Mouse (Mus musculus): ENCODE results near the gene Fam129c. TPM values are rescaled to one million over a fixed set of nuclear protein-coding genes. Genes with fewer than 3 reads are reported as not detected.

Fam129c gene
- polyA plus RNA-seq, 1 experiment from 2014 or later = 3.5 TPM

- Histone ChIP-seq H3K4me2 (ENCODE audit: low read depth, low read length) (no peak overlapping the region), H3K27me3 (replicated peaks; ENCODE audit: control insufficient read depth, insufficient read depth, low read length) (peaks cover 8% of the 10 kb centered on the region), H3K4me3 (ENCODE audit: low read length) (no peak overlapping the region), H3K36me3 (ENCODE audit: control insufficient read depth, insufficient read depth, low read length) (no peaks in the 10 kb centered on the region), H3K27ac (ENCODE audit: low read length) (no peak overlapping the region), H3K9me3 (ENCODE audit: control insufficient read depth, low read length) (peaks cover 5% of the 10 kb centered on the region; the same call in 1 of the 2 replicates), H3K9ac (ENCODE audit: low read depth, low read length) (no peak overlapping the region), H3K4me1 (ENCODE audit: control insufficient read depth, insufficient read depth, low read length) (peaks cover 37% of the 10 kb centered on the region)
- ATAC-seq = no peak
- 88% methylated on average over 6 of the region's 6 CpGs for WGBS
Measured at GRCm38 (mm10) chr8:71630761-71631160, 33.3 kb downstream of the Fam129c start.

- peaks cover 37% of the 10 kb centered on the region for H3K4me1 ChIP-seq (ENCODE audit: control insufficient read depth, insufficient read depth, low read length)
- H3K27me3 ChIP-seq (replicated peaks; ENCODE audit: control insufficient read depth, insufficient read depth, low read length) = peaks cover 8% of the 10 kb centered on the region
- no peak for ATAC-seq
- no peaks in the 10 kb centered on the region for H3K36me3 ChIP-seq (ENCODE audit: control insufficient read depth, insufficient read depth, low read length)
- H3K9me3 ChIP-seq (ENCODE audit: control insufficient read depth, low read length) = peaks cover 5% of the 10 kb centered on the region; the same call in 1 of the 2 replicates
- no peak overlapping the region for H3K9ac ChIP-seq (ENCODE audit: low read depth, low read length)
- WGBS = 52% methylated on average over 2 of the region's 2 CpGs
- no peak overlapping the region for H3K4me2 ChIP-seq (ENCODE audit: low read depth, low read length)
- H3K4me3 ChIP-seq (ENCODE audit: low read length) = no peak overlapping the region
- H3K27ac ChIP-seq (ENCODE audit: low read length) = no peak overlapping the region
Measured at GRCm38 (mm10) chr8:71631897-71632296, 34.4 kb downstream of the Fam129c start.

DNA sequence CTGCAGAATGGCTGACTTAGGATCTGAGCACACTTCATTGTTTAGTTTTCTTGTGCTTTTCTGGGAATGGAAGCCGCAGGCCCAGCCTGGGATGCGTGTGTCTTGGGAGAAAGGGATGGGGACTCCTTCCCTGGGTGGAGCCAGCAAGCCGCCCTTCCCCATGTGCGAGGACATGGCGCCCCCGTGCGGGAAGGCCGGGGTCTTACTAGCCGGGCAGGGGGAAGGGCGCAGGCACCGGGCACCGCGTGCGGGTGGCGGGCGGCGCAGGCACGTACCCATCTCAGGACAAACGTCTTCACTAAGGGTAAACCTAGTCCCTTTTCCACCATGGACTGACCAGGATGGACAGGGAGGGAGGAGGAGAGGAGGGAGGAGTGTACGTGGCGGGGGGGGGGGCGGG, 35.7 kb downstream of the Fam129c start:
- H3K9ac ChIP-seq (ENCODE audit: low read depth, low read length) = no peak overlapping the region
- 14% methylated on average over 18 of the region's 22 CpGs for WGBS
- H3K4me2 ChIP-seq (ENCODE audit: low read depth, low read length) = 0 out of 2 replicates have a peak overlapping the region, but pooled peaks have one; percentile 9
- ATAC-seq = no peak
- no peak overlapping the region for H3K27ac ChIP-seq (ENCODE audit: low read length)
- no peak overlapping the region for H3K4me3 ChIP-seq (ENCODE audit: low read length)
- peaks cover 11% of the 10 kb centered on the region for H3K27me3 ChIP-seq (replicated peaks; ENCODE audit: control insufficient read depth, insufficient read depth, low read length)
- no peaks in the 10 kb centered on the region for H3K36me3 ChIP-seq (ENCODE audit: control insufficient read depth, insufficient read depth, low read length)
- peaks cover 27% of the 10 kb centered on the region for H3K4me1 ChIP-seq (ENCODE audit: control insufficient read depth, insufficient read depth, low read length)
- peaks cover 5% of the 10 kb centered on the region; the same call in 1 of the 2 replicates for H3K9me3 ChIP-seq (ENCODE audit: control insufficient read depth, low read length)

DNA sequence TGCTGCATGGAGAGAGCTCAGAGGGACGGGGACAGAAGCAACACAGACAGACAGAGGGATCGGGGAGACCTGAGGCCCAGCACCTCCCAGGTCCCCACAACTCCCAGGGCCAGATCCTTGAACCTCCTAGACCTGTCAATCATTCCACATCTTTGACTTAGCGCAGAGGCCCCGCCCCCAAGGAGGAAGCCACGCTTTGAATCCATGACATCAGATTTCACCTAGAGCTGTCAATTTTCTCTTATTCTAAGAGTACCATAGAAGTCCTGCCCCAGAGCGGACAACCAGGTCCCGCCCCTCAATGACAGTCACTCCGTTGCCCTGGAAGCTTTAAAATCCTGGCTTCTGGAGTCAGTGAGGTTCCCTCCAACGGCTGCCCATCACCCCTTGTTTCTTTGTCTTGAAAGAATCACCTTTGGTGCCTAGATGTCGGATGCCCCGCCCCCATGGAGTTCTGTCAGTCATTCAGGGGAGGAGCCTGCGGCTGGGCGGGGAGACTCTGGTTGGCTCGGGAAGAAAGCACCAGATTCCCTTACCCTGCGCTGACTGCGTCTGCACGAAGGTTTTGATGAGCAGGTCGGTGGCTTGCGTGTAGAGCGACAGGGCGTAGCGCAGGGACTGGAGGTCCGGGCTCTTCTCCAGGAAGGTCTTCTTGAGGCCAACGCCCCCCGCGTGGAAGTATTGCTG, 36.7 kb downstream of the Fam129c start:
- H3K9me3 ChIP-seq (ENCODE audit: control insufficient read depth, low read length) = peaks cover 5% of the 10 kb centered on the region; the same call in 1 of the 2 replicates
- no peak overlapping the region for H3K27ac ChIP-seq (ENCODE audit: low read length)
- 3% methylated on average over 26 of the region's 26 CpGs for WGBS
- 0 out of 2 replicates have a peak overlapping the region, but pooled peaks have one; percentile 19 for H3K9ac ChIP-seq (ENCODE audit: low read depth, low read length)
- peak overlapping the region; percentile 47 for H3K4me2 ChIP-seq (ENCODE audit: low read depth, low read length)
- H3K4me1 ChIP-seq (ENCODE audit: control insufficient read depth, insufficient read depth, low read length) = peaks cover 19% of the 10 kb centered on the region
- H3K4me3 ChIP-seq (ENCODE audit: low read length) = peak overlapping the region; percentile 11
- H3K27me3 ChIP-seq (replicated peaks; ENCODE audit: control insufficient read depth, insufficient read depth, low read length) = peaks cover 11% of the 10 kb centered on the region
- no peaks in the 10 kb centered on the region for H3K36me3 ChIP-seq (ENCODE audit: control insufficient read depth, insufficient read depth, low read length)
- ATAC-seq = peak; percentile 62

DNA sequence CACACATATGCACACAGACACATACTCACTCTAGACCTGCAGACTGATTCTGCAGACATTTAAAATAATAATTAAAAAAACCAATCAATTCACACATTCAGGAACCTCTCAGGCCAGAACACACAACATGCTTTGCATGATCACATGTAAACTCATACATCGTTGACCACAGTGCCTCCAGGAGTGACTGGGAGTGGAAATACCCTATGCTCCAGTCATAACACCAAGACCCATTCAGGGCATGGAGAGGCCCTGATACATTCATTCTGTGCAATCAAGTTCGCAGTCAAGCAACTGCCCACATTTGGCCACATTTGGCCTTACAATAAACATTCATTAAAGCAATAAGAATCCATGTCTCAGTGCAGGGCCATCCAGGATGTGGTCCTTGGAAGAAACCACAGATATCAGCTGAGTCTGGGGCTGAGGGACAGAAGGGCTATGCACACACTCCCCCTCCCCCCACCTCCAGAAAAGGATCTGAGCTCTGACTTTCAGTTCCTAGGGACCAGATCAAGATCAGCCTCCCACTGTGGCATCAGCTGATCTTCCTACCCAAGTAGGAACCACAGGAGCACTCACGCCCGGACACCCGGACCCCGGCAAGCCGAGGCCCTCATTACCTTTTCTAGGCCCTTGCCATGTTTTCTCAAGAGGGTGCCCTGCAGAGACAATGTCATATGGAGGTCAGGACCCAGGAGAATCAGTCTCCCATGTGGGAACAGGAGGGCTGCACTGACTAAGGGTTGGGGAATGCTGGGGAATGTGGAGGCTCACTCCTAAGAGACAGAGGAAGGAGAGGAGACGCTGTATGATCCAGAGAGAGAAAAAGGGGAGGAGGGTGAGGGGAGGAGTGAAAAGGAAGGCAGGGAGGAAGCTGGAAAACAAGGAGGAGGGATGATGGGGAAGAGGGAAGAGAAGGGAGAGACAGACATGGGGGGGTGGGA, 40.0 kb downstream of the Fam129c start:
- H3K4me1 ChIP-seq (ENCODE audit: control insufficient read depth, insufficient read depth, low read length) = peaks cover 12% of the 10 kb centered on the region; the same call in 1 of the 2 replicates
- peaks cover 5% of the 10 kb centered on the region for H3K27me3 ChIP-seq (replicated peaks; ENCODE audit: control insufficient read depth, insufficient read depth, low read length)
- H3K9me3 ChIP-seq (ENCODE audit: control insufficient read depth, low read length) = peaks cover 5% of the 10 kb centered on the region; the same call in 1 of the 2 replicates
- no peak overlapping the region for H3K27ac ChIP-seq (ENCODE audit: low read length)
- no peak overlapping the region for H3K4me2 ChIP-seq (ENCODE audit: low read depth, low read length)
- no peak overlapping the region for H3K4me3 ChIP-seq (ENCODE audit: low read length)
- H3K9ac ChIP-seq (ENCODE audit: low read depth, low read length) = no peak overlapping the region
- 69% methylated on average over 8 of the region's 8 CpGs for WGBS
- ATAC-seq = no peak
- H3K36me3 ChIP-seq (ENCODE audit: control insufficient read depth, insufficient read depth, low read length) = no peaks in the 10 kb centered on the region

GRCm38 (mm10) chr8:71638321-71638720, 40.9 kb downstream of the Fam129c start:
- peaks cover 12% of the 10 kb centered on the region; the same call in 1 of the 2 replicates for H3K4me1 ChIP-seq (ENCODE audit: control insufficient read depth, insufficient read depth, low read length)
- no peak overlapping the region for H3K9ac ChIP-seq (ENCODE audit: low read depth, low read length)
- no peaks in the 10 kb centered on the region for H3K9me3 ChIP-seq (ENCODE audit: control insufficient read depth, low read length)
- peaks cover 5% of the 10 kb centered on the region for H3K27me3 ChIP-seq (replicated peaks; ENCODE audit: control insufficient read depth, insufficient read depth, low read length)
- no peak overlapping the region for H3K4me2 ChIP-seq (ENCODE audit: low read depth, low read length)
- H3K36me3 ChIP-seq (ENCODE audit: control insufficient read depth, insufficient read depth, low read length) = no peaks in the 10 kb centered on the region
- no peak overlapping the region for H3K27ac ChIP-seq (ENCODE audit: low read length)
- no peak for ATAC-seq
- no peak overlapping the region for H3K4me3 ChIP-seq (ENCODE audit: low read length)
- 72% methylated on average over 6 of the region's 6 CpGs for WGBS

- H3K4me2 ChIP-seq (ENCODE audit: low read depth, low read length) = no peak overlapping the region
- peaks cover 5% of the 10 kb centered on the region; the same call in 1 of the 2 replicates for H3K27me3 ChIP-seq (replicated peaks; ENCODE audit: control insufficient read depth, insufficient read depth, low read length)
- ATAC-seq = no peak
- no peaks in the 10 kb centered on the region for H3K9me3 ChIP-seq (ENCODE audit: control insufficient read depth, low read length)
- H3K4me3 ChIP-seq (ENCODE audit: low read length) = no peak overlapping the region
- no peaks in the 10 kb centered on the region for H3K36me3 ChIP-seq (ENCODE audit: control insufficient read depth, insufficient read depth, low read length)
- peaks cover 5% of the 10 kb centered on the region; the same call in 1 of the 2 replicates for H3K4me1 ChIP-seq (ENCODE audit: control insufficient read depth, insufficient read depth, low read length)
- no peak overlapping the region for H3K27ac ChIP-seq (ENCODE audit: low read length)
- no peak overlapping the region for H3K9ac ChIP-seq (ENCODE audit: low read depth, low read length)
- 86% methylated on average over 4 of the region's 4 CpGs for WGBS
Measured at GRCm38 (mm10) chr8:71639318-71639717, 41.9 kb downstream of the Fam129c start.

GRCm38 (mm10) chr8:71645510-71645909, 48.1 kb downstream of the Fam129c start:
- no peak overlapping the region for H3K9ac ChIP-seq (ENCODE audit: low read depth, low read length)
- no peaks in the 10 kb centered on the region for H3K4me1 ChIP-seq (ENCODE audit: control insufficient read depth, insufficient read depth, low read length)
- H3K27ac ChIP-seq (ENCODE audit: low read length) = no peak overlapping the region
- no peaks in the 10 kb centered on the region for H3K27me3 ChIP-seq (replicated peaks; ENCODE audit: control insufficient read depth, insufficient read depth, low read length)
- H3K4me2 ChIP-seq (ENCODE audit: low read depth, low read length) = no peak overlapping the region
- no peak overlapping the region for H3K4me3 ChIP-seq (ENCODE audit: low read length)
- no peaks in the 10 kb centered on the region for H3K9me3 ChIP-seq (ENCODE audit: control insufficient read depth, low read length)
- no peak for ATAC-seq
- H3K36me3 ChIP-seq (ENCODE audit: control insufficient read depth, insufficient read depth, low read length) = no peaks in the 10 kb centered on the region
- 82% methylated on average over 9 of the region's 9 CpGs for WGBS

GRCm38 (mm10) chr8:71654600-71654999, 57.2 kb downstream of the Fam129c start:
- H3K4me3 ChIP-seq (ENCODE audit: low read length) = peak overlapping the region; percentile 26; the same call in 1 of the 2 replicates
- H3K27me3 ChIP-seq (replicated peaks; ENCODE audit: control insufficient read depth, insufficient read depth, low read length) = peaks cover 32% of the 10 kb centered on the region
- 1% methylated on average over 24 of the region's 24 CpGs for WGBS

More at GRCm38 (mm10) chr8:71654600-71654999, 57.2 kb downstream of the Fam129c start:
- Histone ChIP-seq H3K4me2 (ENCODE audit: low read depth, low read length) (peak overlapping the region; percentile 49), H3K4me1 (ENCODE audit: control insufficient read depth, insufficient read depth, low read length) (peaks cover 10% of the 10 kb centered on the region), H3K36me3 (ENCODE audit: control insufficient read depth, insufficient read depth, low read length) (no peaks in the 10 kb centered on the region), H3K27ac (ENCODE audit: low read length) (no peak overlapping the region), H3K9ac (ENCODE audit: low read depth, low read length) (no peak overlapping the region), H3K9me3 (ENCODE audit: control insufficient read depth, low read length) (no peaks in the 10 kb centered on the region)
- ATAC-seq = peak; percentile 76

All from intestine, embryonic 16.5 days (tissue).